Mouse (Mus musculus) bone marrow, adult 2 months (tissue): Measurements from ENCODE around the gene Fam216a.

Experiments used
- CTCF ChIP-seq: fragments of 200-500 bp; IDR thresholded peaks from 2 replicates; pipeline ENCODE4 v1.5.1; 2011; ENCODE audit warnings: low read length, control low read depth; ENCODE audit not compliant: control insufficient read depth, insufficient read depth
- POLR2A ChIP-seq: fragments of 200-500 bp; IDR thresholded peaks from 2 replicates; pipeline ENCODE4 v1.6.1; 2011; ENCODE audit warnings: low read depth, mild to moderate bottlenecking, control low read depth, low read length, borderline replicate concordance; ENCODE audit not compliant: control insufficient read depth

GRCm38 (mm10) chr5:122314966-122315667 lies 57.0 kb downstream of the Fam216a start:
- TF ChIP-seq CTCF (peak; percentile 30; the same call in 1 of the 2 replicates), POLR2A (peak; percentile 28; the same call in 1 of the 2 replicates)
